Mouse (Mus musculus): ENCODE measurements at regions not wholly inside any gene's neighbourhood (a gene's known extent, or its start where the extent isn't known, plus 50 kb on each side); places are given as distances from the start of the nearest gene placed in this dataset.

DNA sequence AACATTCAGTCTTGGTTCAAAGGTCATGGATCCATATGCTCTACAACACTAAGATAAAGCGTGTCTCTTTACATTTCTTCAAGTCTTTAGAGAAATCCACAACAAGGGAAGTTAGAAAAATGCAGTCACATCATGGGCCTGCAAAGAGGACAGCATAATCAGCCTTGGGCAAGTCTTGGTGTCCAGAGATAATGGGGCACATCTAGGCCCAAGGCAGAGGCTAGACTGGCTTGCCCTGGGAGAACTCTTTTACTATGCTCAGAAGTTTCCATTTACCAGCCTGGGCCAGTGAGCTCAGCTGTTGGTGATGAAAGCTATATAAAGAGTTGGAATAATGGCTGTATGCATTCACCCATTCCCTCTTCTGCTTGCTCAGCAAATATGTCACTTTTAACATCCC lies 67.9 kb upstream of the Parp11 start:
- no peak for DNase-seq (ENCODE audit: low spot score in 2 of 2)

DNA sequence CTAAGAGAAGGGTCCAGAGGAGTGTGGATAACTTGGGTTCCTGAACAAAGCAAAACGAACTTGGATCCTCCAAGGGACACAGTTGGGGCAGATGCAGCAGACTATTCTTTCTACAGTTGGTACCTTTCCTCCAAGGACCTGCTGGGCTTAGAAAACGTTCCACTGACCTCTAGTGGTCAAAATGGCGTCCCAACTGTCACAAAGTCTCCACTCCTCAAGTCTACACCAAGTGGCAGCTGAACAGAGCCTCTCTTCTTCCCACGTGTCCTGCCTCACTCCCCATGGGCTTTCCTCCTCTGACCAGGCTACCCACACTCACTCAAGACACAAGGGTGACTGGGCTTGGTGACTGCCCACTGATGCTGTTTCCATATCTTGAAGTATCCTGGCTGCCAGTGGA lies 67.1 kb upstream of the Parp11 start:
- DNase-seq (ENCODE audit: low spot score in 2 of 2): no peak

DNA sequence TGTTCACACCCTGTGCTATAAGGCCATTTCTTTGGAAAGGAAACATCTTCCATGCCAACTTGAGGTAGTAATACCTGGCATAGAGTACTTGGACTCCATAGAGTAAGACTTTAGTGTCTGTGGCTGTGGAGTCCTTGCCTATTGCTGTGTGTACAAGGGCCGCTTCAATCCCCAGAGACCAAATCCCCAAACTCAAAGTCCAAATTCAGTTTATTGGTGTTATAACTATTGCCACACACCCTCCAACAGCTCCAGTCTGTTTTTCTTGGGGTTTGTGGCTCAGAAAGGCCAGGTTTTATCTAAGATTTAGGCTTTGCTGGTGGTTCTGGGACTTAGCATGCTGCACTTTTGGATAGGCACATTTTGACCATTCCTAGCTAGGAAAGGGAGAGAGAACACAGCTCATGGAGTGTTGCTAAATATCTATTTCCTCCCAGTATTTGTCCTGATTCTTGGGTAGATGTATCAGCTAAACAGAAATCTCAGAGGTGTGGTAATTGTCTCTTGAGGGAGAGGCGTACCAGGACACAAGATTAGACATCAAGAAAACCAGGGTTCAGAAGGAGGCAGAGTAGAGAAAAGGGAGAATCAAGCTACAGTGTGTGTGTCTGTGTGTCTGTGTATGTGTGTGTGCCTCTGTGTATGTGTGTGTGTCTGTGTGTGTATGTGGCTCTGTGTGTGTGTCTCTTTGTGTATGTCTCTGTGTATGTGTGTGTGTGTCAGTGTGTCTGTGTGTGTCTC lies 65.3 kb upstream of the Parp11 start:
- no peak for DNase-seq (ENCODE audit: low spot score in 2 of 2)

DNA sequence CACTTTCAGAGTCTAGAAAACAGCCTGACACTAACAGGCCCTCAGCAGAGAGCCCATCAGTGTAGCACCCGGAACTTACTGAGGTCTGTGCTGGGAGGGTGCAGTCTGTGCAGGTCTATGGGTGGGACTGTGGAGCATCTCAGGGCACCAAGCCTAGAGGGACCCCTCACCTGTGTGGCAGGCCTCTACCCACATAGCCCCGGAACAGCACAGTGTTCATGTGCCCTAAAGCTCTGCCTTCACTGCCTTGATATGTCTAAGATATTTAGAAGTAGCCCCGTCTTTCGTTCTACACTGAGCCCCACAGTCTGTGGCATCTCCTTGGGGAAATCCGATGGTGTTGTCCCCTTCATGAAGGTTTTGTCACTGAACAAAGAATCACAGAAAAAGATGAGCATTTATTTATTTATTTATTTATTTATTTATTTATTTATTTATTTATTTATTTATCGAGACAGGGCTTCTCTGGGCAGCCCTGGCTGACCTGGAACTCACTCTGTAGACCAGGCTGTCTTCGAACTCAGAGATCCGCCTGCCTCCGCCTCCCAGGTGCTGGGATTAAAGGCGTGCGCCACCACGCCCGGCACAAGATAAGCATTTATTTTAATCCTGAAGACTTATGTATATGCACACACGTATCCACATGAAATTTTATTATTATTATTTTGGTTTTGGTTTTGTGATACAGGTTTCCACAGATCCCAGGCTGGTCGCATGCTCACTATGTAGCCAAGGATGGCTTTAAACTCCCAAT lies 55.2 kb upstream of the Parp11 start:
- no peak for DNase-seq (ENCODE audit: low spot score in 2 of 2)

DNA sequence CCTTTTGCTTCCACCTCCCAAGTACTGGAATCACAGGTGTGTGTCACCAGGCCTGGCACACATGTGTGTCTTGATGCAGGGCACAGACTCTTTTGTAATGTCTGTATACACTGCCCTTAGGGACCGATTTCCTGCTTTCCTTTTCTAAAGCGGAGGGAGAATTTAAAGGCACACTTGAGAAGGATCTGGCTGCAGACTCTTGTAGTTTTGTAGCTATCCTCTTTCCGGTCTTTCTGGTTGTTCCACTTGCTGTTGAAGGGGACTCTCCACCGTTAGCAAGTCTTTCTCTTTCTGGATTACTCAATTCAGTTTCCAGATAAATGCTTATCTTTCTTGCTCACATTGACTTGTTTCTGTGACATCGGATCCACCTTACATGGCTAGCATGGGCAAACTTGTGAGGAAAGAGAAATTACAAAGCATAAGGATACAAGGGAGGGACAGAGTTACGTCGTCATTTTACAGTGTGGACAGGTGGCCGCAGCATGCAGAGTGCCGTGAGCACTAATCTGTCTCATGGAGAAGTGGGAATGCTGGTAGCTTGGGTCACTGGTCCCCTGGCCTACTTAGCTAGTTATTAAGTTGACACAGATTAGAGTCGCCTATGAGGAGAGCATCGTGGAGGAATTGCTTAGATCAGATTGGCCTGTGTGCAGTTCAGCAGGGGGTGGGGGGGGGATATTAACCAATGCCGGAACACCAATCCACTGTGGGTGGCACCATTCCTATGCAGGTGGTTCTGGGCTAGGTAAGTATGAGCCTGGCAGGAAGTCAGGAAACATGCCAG lies 54.4 kb upstream of the Parp11 start:
- DNase-seq (ENCODE audit: low spot score in 2 of 2): no peak

DNA sequence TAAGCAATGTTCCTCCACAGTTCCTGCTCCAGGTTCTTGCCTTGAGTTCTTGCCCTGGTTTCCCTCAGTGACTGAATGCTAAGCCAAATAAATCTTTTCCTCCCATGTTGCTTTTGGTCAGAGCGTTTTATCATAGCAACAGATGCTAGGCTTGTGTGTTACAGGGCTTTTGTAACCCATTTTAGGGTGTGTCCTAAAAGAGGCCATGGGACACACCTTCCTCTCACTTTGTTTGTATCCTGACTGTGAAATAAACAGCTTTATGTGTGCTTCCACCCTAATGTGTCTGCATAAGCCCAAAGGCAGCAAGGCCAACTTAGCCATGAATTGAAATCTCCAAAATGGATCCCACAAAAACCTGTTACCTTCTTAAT lies 53.9 kb upstream of the Parp11 start:
- DNase-seq (ENCODE audit: low spot score in 2 of 2): no peak

DNA sequence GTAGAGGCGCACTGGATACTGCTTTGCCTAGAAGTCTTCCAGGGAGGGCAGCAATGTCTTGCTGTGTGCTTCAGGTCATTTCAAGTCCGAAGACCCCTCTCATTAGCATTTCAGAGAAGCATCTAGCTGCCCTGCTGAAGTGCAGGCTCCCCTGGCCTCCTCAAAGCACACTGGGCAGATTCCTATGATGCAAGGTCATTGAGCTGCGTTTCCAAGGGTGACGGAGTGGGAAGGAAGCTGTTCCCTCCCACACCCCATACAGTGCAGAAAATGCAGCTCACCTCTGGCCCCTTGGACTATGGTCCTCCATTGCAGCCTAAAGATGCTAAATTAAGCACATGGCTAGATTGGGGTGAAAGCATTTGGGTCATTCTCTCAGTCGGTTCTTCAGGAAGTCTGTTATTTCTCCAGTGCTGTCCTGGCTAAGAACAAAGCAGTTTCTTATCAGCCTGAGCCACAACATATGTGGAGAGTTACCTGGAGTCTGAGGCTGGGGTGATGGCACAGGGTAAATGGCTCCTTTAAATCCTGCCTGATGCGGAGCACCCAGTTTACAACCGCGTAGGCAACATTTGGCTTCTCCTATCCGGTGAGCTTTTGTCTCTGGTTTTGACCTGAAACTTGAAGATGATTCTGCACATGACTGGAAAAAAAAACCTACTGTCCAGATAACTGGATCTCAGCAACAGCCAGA lies 52.6 kb upstream of the Parp11 start:
- DNase-seq (ENCODE audit: low spot score in 2 of 2): no peak
